Mouse (Mus musculus): ENCODE measurements at regions not wholly inside any gene's neighbourhood (a gene's known extent, or its start where the extent isn't known, plus 50 kb on each side); places are given as distances from the start of the nearest gene placed in this dataset.
"Not testable (repeated sequence)": the region's sequence is repeated elsewhere in the genome, so short reads cannot be mapped to it uniquely, and the experiment has no call there.

- no peak for DNase-seq (ENCODE audit: low spot score)
Measured at GRCm38 (mm10) chr6:53233777-53234176, 53.3 kb upstream of the Creb5 start.

GRCm38 (mm10) chr6:53232616-53233015 lies 54.5 kb upstream of the Creb5 start:
- no peak for DNase-seq (ENCODE audit: low spot score)

GRCm38 (mm10) chr6:53229350-53229749 lies 57.7 kb upstream of the Creb5 start:
- peak; percentile 9 for DNase-seq (ENCODE audit: low spot score)

- DNase-seq (ENCODE audit: low spot score) = no peak
Measured at GRCm38 (mm10) chr6:53222104-53222503, 65.0 kb upstream of the Creb5 start.

GRCm38 (mm10) chr6:53221668-53222005 lies 65.4 kb upstream of the Creb5 start:
- DNase-seq (ENCODE audit: low spot score) = no peak

GRCm38 (mm10) chr6:53220784-53221667 lies 66.0 kb upstream of the Creb5 start:
- peak; percentile 19 for DNase-seq (ENCODE audit: low spot score)

GRCm38 (mm10) chr6:53218871-53219286 lies 68.2 kb upstream of the Creb5 start:
- DNase-seq (ENCODE audit: low spot score) = no peak

GRCm38 (mm10) chr6:53217234-53218015 lies 69.6 kb upstream of the Creb5 start:
- DNase-seq (ENCODE audit: low spot score) = peak; percentile 75

GRCm38 (mm10) chr6:53216715-53217114 lies 70.4 kb upstream of the Creb5 start:
- no peak for DNase-seq (ENCODE audit: low spot score)

- no peak for DNase-seq (ENCODE audit: low spot score)
Measured at GRCm38 (mm10) chr6:53211420-53211819, 75.7 kb upstream of the Creb5 start.

GRCm38 (mm10) chr6:53209398-53209797 lies 77.7 kb upstream of the Creb5 start:
- no peak for DNase-seq (ENCODE audit: low spot score)

GRCm38 (mm10) chr6:53208474-53208873 lies 78.6 kb upstream of the Creb5 start:
- DNase-seq (ENCODE audit: low spot score) = no peak

- DNase-seq (ENCODE audit: low spot score) = no peak
Measured at GRCm38 (mm10) chr6:53207781-53208180, 79.3 kb upstream of the Creb5 start.

GRCm38 (mm10) chr6:53207361-53207760 lies 79.7 kb upstream of the Creb5 start:
- DNase-seq (ENCODE audit: low spot score) = no peak

- DNase-seq (ENCODE audit: low spot score) = peak; percentile 64
Measured at GRCm38 (mm10) chr6:53201281-53201956, 85.7 kb upstream of the Creb5 start.

GRCm38 (mm10) chr6:53199474-53199873 lies 87.6 kb upstream of the Creb5 start:
- no peak for DNase-seq (ENCODE audit: low spot score)

- DNase-seq (ENCODE audit: low spot score) = not testable (repeated sequence)
Measured at GRCm38 (mm10) chr6:53182131-53182530, 104.9 kb upstream of the Creb5 start.

- peak; percentile 81 for DNase-seq (ENCODE audit: low spot score)
Measured at GRCm38 (mm10) chr6:53164423-53164841, 96.0 kb upstream of the Jazf1 start.

GRCm38 (mm10) chr6:53163091-53163490 lies 94.7 kb upstream of the Jazf1 start:
- DNase-seq (ENCODE audit: low spot score) = no peak

GRCm38 (mm10) chr6:53161627-53162026 lies 93.2 kb upstream of the Jazf1 start:
- no peak for DNase-seq (ENCODE audit: low spot score)

GRCm38 (mm10) chr6:53154621-53155020 lies 86.2 kb upstream of the Jazf1 start:
- DNase-seq (ENCODE audit: low spot score) = no peak

- no peak for DNase-seq (ENCODE audit: low spot score)
Measured at GRCm38 (mm10) chr6:53147478-53147877, 79.0 kb upstream of the Jazf1 start.

Data from embryo, embryonic 10.5 days (tissue).